Mouse (Mus musculus) cortical plate, adult 2 months (tissue): ENCODE results near the gene Adk.

Experiments used
- CTCF ChIP-seq: fragments of 200-500 bp; IDR thresholded peaks from 2 replicates; pipeline ENCODE4 v1.5.1; 2011; ENCODE audit warnings: mild to moderate bottlenecking, control low read depth, low read length; ENCODE audit not compliant: insufficient read depth; ENCODE audit errors: extremely low read depth
- POLR2A ChIP-seq: fragments of 200-500 bp; IDR thresholded peaks from 2 replicates; pipeline ENCODE4 v1.6.1; 2011; ENCODE audit warnings: mild to moderate bottlenecking, low read length, control low read depth; ENCODE audit not compliant: insufficient read depth; ENCODE audit errors: extremely low read depth

DNA sequence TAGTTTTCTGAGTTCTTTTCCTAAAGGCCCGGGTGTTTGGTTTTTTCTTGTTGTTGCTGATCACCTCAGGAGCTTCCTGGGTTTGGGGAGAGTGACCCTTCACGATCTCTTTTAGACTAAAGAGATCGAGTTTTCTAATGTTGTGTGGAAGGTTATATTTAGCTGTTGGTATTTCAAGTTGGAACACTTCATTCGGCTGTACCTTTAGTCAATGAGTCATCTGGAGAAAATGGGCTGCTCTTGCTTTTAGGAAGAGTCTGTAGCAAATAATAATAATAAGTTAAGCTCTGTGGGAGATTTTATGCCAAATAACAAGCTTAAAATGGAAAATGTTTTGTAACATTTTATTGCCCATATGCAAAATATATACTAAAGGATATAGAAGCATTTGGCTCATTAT lies 97.9 kb downstream of the Adk start:
- TF ChIP-seq CTCF (no peak), POLR2A (no peak)
